Mouse (Mus musculus): ENCODE data around the gene Zfp618. TPM values are rescaled to one million over a fixed set of nuclear protein-coding genes. Genes with fewer than 3 reads are reported as not detected.

Gene Zfp618
- polyA plus RNA-seq, 1 experiment from 2014 or later: 23.3 TPM

GRCm38 (mm10) chr4:62964844-62965496 lies 403 bp upstream of the Zfp618 start:
- H3K27me3 ChIP-seq (replicated peaks; ENCODE audit: control insufficient read depth, insufficient read depth, low read length): no peaks in the 10 kb centered on the region
- 1% methylated on average over 48 of the region's 52 CpGs for WGBS
- DNase-seq (ENCODE audit: low spot score) (peak; percentile 75), ATAC-seq (replicated peaks; ENCODE audit: low FRiP score, low TSS enrichment, low read depth) (peak; percentile 52)
- no peaks in the 10 kb centered on the region for H3K36me3 ChIP-seq (ENCODE audit: control insufficient read depth, insufficient read depth, low read length)
- peak overlapping the region; percentile 100 for H3K9ac ChIP-seq (ENCODE audit: low read length)
- peak overlapping the region; percentile 55 for H3K4me2 ChIP-seq (ENCODE audit: low read length)
- peak overlapping the region; percentile 88 for H3K27ac ChIP-seq (ENCODE audit: low read depth)
- H3K4me1 ChIP-seq (replicated peaks; ENCODE audit: control insufficient read depth, insufficient read depth, low read length): peaks cover 15% of the 10 kb centered on the region
- peak overlapping the region; percentile 84 for H3K4me3 ChIP-seq (ENCODE audit: low read depth, low read length)
- H3K9me3 ChIP-seq (ENCODE audit: control insufficient read depth, low read length): no peaks in the 10 kb centered on the region

- ATAC-seq (replicated peaks; ENCODE audit: low FRiP score, low TSS enrichment, low read depth) (no peak), DNase-seq (ENCODE audit: low spot score) (no peak)
- WGBS: 86% methylated on average over 5 of the region's 5 CpGs
- H3K9me3 ChIP-seq (ENCODE audit: control insufficient read depth, low read length): no peaks in the 10 kb centered on the region
- H3K4me3 ChIP-seq (ENCODE audit: low read depth, low read length): no peak overlapping the region
- H3K27ac ChIP-seq (ENCODE audit: low read depth): no peak overlapping the region
- peaks cover 36% of the 10 kb centered on the region for H3K4me1 ChIP-seq (replicated peaks; ENCODE audit: control insufficient read depth, insufficient read depth, low read length)
- H3K36me3 ChIP-seq (ENCODE audit: control insufficient read depth, insufficient read depth, low read length): no peaks in the 10 kb centered on the region
- H3K27me3 ChIP-seq (replicated peaks; ENCODE audit: control insufficient read depth, insufficient read depth, low read length): no peaks in the 10 kb centered on the region
- no peak overlapping the region for H3K9ac ChIP-seq (ENCODE audit: low read length)
- H3K4me2 ChIP-seq (ENCODE audit: low read length): no peak overlapping the region
Observed at GRCm38 (mm10) chr4:62969526-62969925, 4.2 kb downstream of the Zfp618 start.

- Histone ChIP-seq H3K36me3 (ENCODE audit: control insufficient read depth, insufficient read depth, low read length) (no peaks in the 10 kb centered on the region), H3K27ac (ENCODE audit: low read depth) (no peak overlapping the region), H3K4me1 (replicated peaks; ENCODE audit: control insufficient read depth, insufficient read depth, low read length) (peaks cover 38% of the 10 kb centered on the region), H3K4me3 (ENCODE audit: low read depth, low read length) (no peak overlapping the region), H3K9ac (ENCODE audit: low read length) (no peak overlapping the region), H3K9me3 (ENCODE audit: control insufficient read depth, low read length) (no peaks in the 10 kb centered on the region), H3K4me2 (ENCODE audit: low read length) (no peak overlapping the region), H3K27me3 (replicated peaks; ENCODE audit: control insufficient read depth, insufficient read depth, low read length) (no peaks in the 10 kb centered on the region)
- DNase-seq (ENCODE audit: low spot score) (no peak), ATAC-seq (replicated peaks; ENCODE audit: low FRiP score, low TSS enrichment, low read depth) (no peak)
- WGBS: 71% methylated on average over 1 of the region's 1 CpGs
Observed at GRCm38 (mm10) chr4:62971991-62972390, 6.6 kb downstream of the Zfp618 start.

GRCm38 (mm10) chr4:62973086-62973485 lies 7.7 kb downstream of the Zfp618 start:
- Histone ChIP-seq H3K4me3 (ENCODE audit: low read depth, low read length) (no peak overlapping the region), H3K4me2 (ENCODE audit: low read length) (no peak overlapping the region), H3K4me1 (replicated peaks; ENCODE audit: control insufficient read depth, insufficient read depth, low read length) (peaks cover 40% of the 10 kb centered on the region), H3K9ac (ENCODE audit: low read length) (no peak overlapping the region), H3K27ac (ENCODE audit: low read depth) (no peak overlapping the region), H3K36me3 (ENCODE audit: control insufficient read depth, insufficient read depth, low read length) (no peaks in the 10 kb centered on the region), H3K27me3 (replicated peaks; ENCODE audit: control insufficient read depth, insufficient read depth, low read length) (no peaks in the 10 kb centered on the region), H3K9me3 (ENCODE audit: control insufficient read depth, low read length) (no peaks in the 10 kb centered on the region)
- 87% methylated on average over 3 of the region's 3 CpGs for WGBS
- DNase-seq (ENCODE audit: low spot score) (no peak), ATAC-seq (replicated peaks; ENCODE audit: low FRiP score, low TSS enrichment, low read depth) (no peak)

GRCm38 (mm10) chr4:62974901-62975300 lies 9.5 kb downstream of the Zfp618 start:
- H3K27ac ChIP-seq (ENCODE audit: low read depth): no peak overlapping the region
- WGBS: 81% methylated on average over 2 of the region's 2 CpGs
- no peaks in the 10 kb centered on the region for H3K27me3 ChIP-seq (replicated peaks; ENCODE audit: control insufficient read depth, insufficient read depth, low read length)
- no peak overlapping the region for H3K9ac ChIP-seq (ENCODE audit: low read length)
- H3K4me3 ChIP-seq (ENCODE audit: low read depth, low read length): no peak overlapping the region
- no peaks in the 10 kb centered on the region for H3K9me3 ChIP-seq (ENCODE audit: control insufficient read depth, low read length)
- ATAC-seq (replicated peaks; ENCODE audit: low FRiP score, low TSS enrichment, low read depth) (no peak), DNase-seq (ENCODE audit: low spot score) (no peak)
- no peaks in the 10 kb centered on the region for H3K36me3 ChIP-seq (ENCODE audit: control insufficient read depth, insufficient read depth, low read length)
- peaks cover 32% of the 10 kb centered on the region for H3K4me1 ChIP-seq (replicated peaks; ENCODE audit: control insufficient read depth, insufficient read depth, low read length)
- H3K4me2 ChIP-seq (ENCODE audit: low read length): no peak overlapping the region

GRCm38 (mm10) chr4:62975541-62975940 lies 10.2 kb downstream of the Zfp618 start:
- Histone ChIP-seq H3K27me3 (replicated peaks; ENCODE audit: control insufficient read depth, insufficient read depth, low read length) (no peaks in the 10 kb centered on the region), H3K4me3 (ENCODE audit: low read depth, low read length) (no peak overlapping the region), H3K4me2 (ENCODE audit: low read length) (no peak overlapping the region), H3K27ac (ENCODE audit: low read depth) (no peak overlapping the region), H3K9ac (ENCODE audit: low read length) (no peak overlapping the region), H3K36me3 (ENCODE audit: control insufficient read depth, insufficient read depth, low read length) (no peaks in the 10 kb centered on the region), H3K4me1 (replicated peaks; ENCODE audit: control insufficient read depth, insufficient read depth, low read length) (peaks cover 26% of the 10 kb centered on the region), H3K9me3 (ENCODE audit: control insufficient read depth, low read length) (no peaks in the 10 kb centered on the region)
- no peak for DNase-seq (ENCODE audit: low spot score)
- 57% methylated on average over 6 of the region's 6 CpGs for WGBS
- ATAC-seq (replicated peaks; ENCODE audit: low FRiP score, low TSS enrichment, low read depth): no peak

GRCm38 (mm10) chr4:62977454-62977853 lies 12.1 kb downstream of the Zfp618 start:
- WGBS: 71% methylated on average over 6 of the region's 6 CpGs
- Histone ChIP-seq H3K27ac (ENCODE audit: low read depth) (no peak overlapping the region), H3K4me3 (ENCODE audit: low read depth, low read length) (no peak overlapping the region), H3K36me3 (ENCODE audit: control insufficient read depth, insufficient read depth, low read length) (no peaks in the 10 kb centered on the region), H3K9ac (ENCODE audit: low read length) (no peak overlapping the region), H3K4me1 (replicated peaks; ENCODE audit: control insufficient read depth, insufficient read depth, low read length) (peaks cover 10% of the 10 kb centered on the region), H3K27me3 (replicated peaks; ENCODE audit: control insufficient read depth, insufficient read depth, low read length) (no peaks in the 10 kb centered on the region), H3K9me3 (ENCODE audit: control insufficient read depth, low read length) (no peaks in the 10 kb centered on the region), H3K4me2 (ENCODE audit: low read length) (no peak overlapping the region)
- ATAC-seq (replicated peaks; ENCODE audit: low FRiP score, low TSS enrichment, low read depth) (no peak), DNase-seq (ENCODE audit: low spot score) (no peak)

GRCm38 (mm10) chr4:62978501-62978911 lies 13.1 kb downstream of the Zfp618 start:
- ATAC-seq (replicated peaks; ENCODE audit: low FRiP score, low TSS enrichment, low read depth) (no peak), DNase-seq (ENCODE audit: low spot score) (no peak)
- no peak overlapping the region for H3K4me2 ChIP-seq (ENCODE audit: low read length)
- H3K27me3 ChIP-seq (replicated peaks; ENCODE audit: control insufficient read depth, insufficient read depth, low read length): no peaks in the 10 kb centered on the region
- H3K9ac ChIP-seq (ENCODE audit: low read length): no peak overlapping the region
- no peak overlapping the region for H3K4me3 ChIP-seq (ENCODE audit: low read depth, low read length)
- 55% methylated on average over 10 of the region's 10 CpGs for WGBS
- no peaks in the 10 kb centered on the region for H3K36me3 ChIP-seq (ENCODE audit: control insufficient read depth, insufficient read depth, low read length)
- no peak overlapping the region for H3K27ac ChIP-seq (ENCODE audit: low read depth)
- no peaks in the 10 kb centered on the region for H3K9me3 ChIP-seq (ENCODE audit: control insufficient read depth, low read length)
- H3K4me1 ChIP-seq (replicated peaks; ENCODE audit: control insufficient read depth, insufficient read depth, low read length): peaks cover 10% of the 10 kb centered on the region; the same call in 1 of the 2 replicates

GRCm38 (mm10) chr4:62981572-62981971 lies 16.2 kb downstream of the Zfp618 start:
- Histone ChIP-seq H3K36me3 (ENCODE audit: control insufficient read depth, insufficient read depth, low read length) (no peaks in the 10 kb centered on the region), H3K9ac (ENCODE audit: low read length) (no peak overlapping the region), H3K27me3 (replicated peaks; ENCODE audit: control insufficient read depth, insufficient read depth, low read length) (no peaks in the 10 kb centered on the region), H3K27ac (ENCODE audit: low read depth) (no peak overlapping the region), H3K9me3 (ENCODE audit: control insufficient read depth, low read length) (no peaks in the 10 kb centered on the region), H3K4me1 (replicated peaks; ENCODE audit: control insufficient read depth, insufficient read depth, low read length) (peaks cover 4% of the 10 kb centered on the region; the same call in 1 of the 2 replicates), H3K4me3 (ENCODE audit: low read depth, low read length) (no peak overlapping the region), H3K4me2 (ENCODE audit: low read length) (no peak overlapping the region)
- ATAC-seq (replicated peaks; ENCODE audit: low FRiP score, low TSS enrichment, low read depth) (no peak), DNase-seq (ENCODE audit: low spot score) (no peak)
- 74% methylated on average over 2 of the region's 2 CpGs for WGBS
